Mouse (Mus musculus) spleen, adult 10 weeks (tissue): Measurements from ENCODE around the gene Gm20425. TPM values are rescaled to one million over a fixed set of nuclear protein-coding genes. Genes with fewer than 3 reads are reported as not detected.

Experiments
- polyA plus RNA-seq: library from polyadenylated mRNA; stranded (reverse); fragments of 350-450 nt; fragmentation: Illumina TruSeq; extraction: RNeasy Lipid Tissue Mini Kit (QIAGEN cat#74804); gene quantifications from one replicate; pipeline ENCODE4 v1.2.3, GENCODE M21; 2015; ENCODE audit warnings: low replicate concordance; ENCODE audit not compliant: insufficient read depth

Gene Gm20425
- 4.8 TPM for polyA plus RNA-seq

GRCm38 (mm10) chr9:103230151-103230951 lies at the start of gene Gm20425, which contains the start of gene Trf:
Gene Gm20425, minus strand, starts transcription at chr9:103230307.
Gene Trf, minus strand, starts transcription at chr9:103230444.

GRCm38 (mm10) chr9:103201561-103202260 lies 28.4 kb downstream of the Gm20425 start, which contains the start of gene Srprb:
Gene Srprb, minus strand, starts transcription at chr9:103202137.

Other genes starting within 250 kb of the Gm20425 start
- gene Slco2a1, start 241.6 kb downstream of the Gm20425 start, polyA plus RNA-seq = 30.6 TPM
- gene Rab6b, start 118.5 kb downstream of the Gm20425 start, polyA plus RNA-seq = 10.2 TPM
- 18.0 TPM for gene Srprb, start 28.2 kb downstream of the Gm20425 start, polyA plus RNA-seq
- gene Trf, start 137 bp upstream of the Gm20425 start, polyA plus RNA-seq = 448 TPM
- gene 1300017J02Rik, start 74.8 kb upstream of the Gm20425 start, polyA plus RNA-seq = 9.9 TPM
- gene Topbp1, start 74.9 kb upstream of the Gm20425 start, polyA plus RNA-seq = 82.4 TPM
- 137 TPM for gene Cdv3, start 135.5 kb upstream of the Gm20425 start, polyA plus RNA-seq